Mouse (Mus musculus) layer of hippocampus, adult 18-20 months (tissue): ENCODE data around the gene Cdk18. TPM values are rescaled to one million over a fixed set of nuclear protein-coding genes. Genes with fewer than 3 reads are reported as not detected.

Experiments
- DNase-seq, 2 experiments: peaks; one replicate each; pipeline ENCODE4 v3.0.0; 2022; ENCODE audit warnings: low spot score in 2 of 2
- total RNA-seq, 2 experiments: library from RNA; stranded (reverse); gene quantifications; 2 replicates each; pipeline ENCODE4 v1.2.3; 2021

The Cdk18 gene
- total RNA-seq, 2 experiments from 2014 or later: 21.7 to 29.2 TPM

DNA sequence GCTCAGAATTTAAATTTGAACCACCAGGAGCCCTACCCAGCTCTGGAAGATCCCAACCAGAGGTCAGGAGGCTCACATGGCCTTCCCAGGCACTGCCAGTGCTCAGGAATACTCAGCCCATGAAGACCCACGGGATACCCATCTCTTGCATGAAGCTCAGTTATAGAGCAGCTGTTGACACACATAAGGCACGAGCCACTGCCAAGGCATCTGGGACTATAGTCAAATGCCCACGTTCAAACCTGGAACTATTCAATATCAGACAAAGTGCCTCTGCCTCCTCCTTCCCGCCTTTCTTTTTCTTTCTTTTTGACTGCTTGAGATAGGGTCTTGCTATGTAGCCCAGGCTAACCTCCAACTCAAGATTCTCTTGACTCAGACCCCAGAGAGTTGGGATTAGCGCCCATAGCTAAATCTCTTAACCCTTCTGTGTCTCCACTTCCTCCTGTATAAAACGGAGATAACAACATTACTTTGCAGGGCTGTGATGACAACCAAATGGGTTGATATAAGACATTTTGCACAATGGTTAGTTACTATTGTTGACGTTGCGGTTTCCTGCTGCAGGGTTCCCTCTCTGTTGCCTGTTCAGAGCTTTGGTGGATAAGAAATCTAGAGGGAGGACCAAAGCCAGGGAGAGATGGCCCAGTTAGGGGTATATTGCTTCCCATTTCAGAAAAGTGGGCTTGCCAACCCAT is 73.9 kb downstream of the Cdk18 start:
- peak in 1 of 2 experiments; percentile 67 for DNase-seq

DNA sequence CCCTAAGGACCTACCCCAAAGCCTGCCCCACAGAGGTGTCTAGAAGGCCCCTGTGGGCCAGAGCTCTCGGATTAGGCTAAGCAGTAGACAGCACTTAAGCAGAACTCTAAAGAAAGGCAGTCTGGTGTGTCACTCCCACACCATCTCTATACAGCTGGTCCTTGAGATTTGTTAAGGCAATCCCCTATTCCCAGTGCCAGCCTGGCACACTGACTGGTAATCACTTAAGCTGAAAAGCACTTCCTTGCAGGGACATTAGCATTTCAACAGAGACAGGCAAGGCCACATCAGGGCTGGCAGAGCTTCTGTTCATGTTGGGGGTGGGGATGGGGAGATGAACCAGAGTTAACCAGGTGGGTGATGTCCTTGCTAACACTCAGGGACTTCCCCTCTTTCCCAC is 74.5 kb downstream of the Cdk18 start:
- DNase-seq: peak; percentile 50 to 59

DNA sequence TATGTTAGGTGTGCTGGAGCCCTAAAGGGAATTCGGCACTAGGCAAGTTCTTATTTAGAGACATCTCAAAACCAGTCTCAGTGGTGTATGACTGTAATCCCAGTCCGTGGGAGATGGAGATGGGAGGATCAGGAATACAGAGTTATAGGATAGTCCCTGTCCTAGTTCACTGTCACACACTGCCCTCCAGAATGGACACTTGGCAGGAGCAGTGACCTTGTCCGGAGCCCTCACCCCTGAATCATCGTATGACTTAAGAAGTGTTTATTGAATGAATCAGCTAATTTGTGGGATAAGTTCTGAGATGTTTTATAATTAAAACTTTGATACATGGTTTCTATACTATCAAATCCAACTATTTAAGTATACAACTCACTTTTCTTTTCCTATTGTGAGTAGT is 76.4 kb downstream of the Cdk18 start:
- DNase-seq: no peak

Other genes starting within 250 kb of the Cdk18 start
- 100 to 1,000 TPM; 158 to 166 TPM for gene Nucks1, start 229.2 kb downstream of the Cdk18 start, total RNA-seq
- gene Slc45a3, start 176.7 kb downstream of the Cdk18 start, total RNA-seq: under 1 TPM; 0.72 to 0.89 TPM
- 10 to 100 TPM; 55.3 to 64.3 TPM for gene Elk4, start 132.1 kb downstream of the Cdk18 start, total RNA-seq
- 10 to 100 TPM; 66.4 to 79.3 TPM for gene Mfsd4a, start 71.6 kb downstream of the Cdk18 start, total RNA-seq
- under 1 TPM in 1 of 2 experiments, not detected in 1; 0.32 TPM for gene Lemd1, start 51.7 kb upstream of the Cdk18 start, total RNA-seq
- under 1 TPM; 0.45 to 0.48 TPM for gene AC124108.1, start 51.8 kb upstream of the Cdk18 start, total RNA-seq
- gene Gm10188, start 90.1 kb upstream of the Cdk18 start, total RNA-seq: not detected
- 1 to 10 TPM; 4.3 to 5.3 TPM for gene Klhdc8a, start 158.9 kb upstream of the Cdk18 start, total RNA-seq
- 1 to 10 TPM; 1.6 to 1.9 TPM for gene Nuak2, start 176.4 kb upstream of the Cdk18 start, total RNA-seq